8 mouse cellular contexts compared by ENCODE assay signal in genomic region chr10:60696975-60697374, GRCm38 (mm10). TPM values are rescaled to one million over a fixed set of nuclear protein-coding genes. Genes with fewer than 3 reads are reported as not detected.
DNase-seq lines count a peak whose midpoint lies in the region; ATAC-seq and TF ChIP-seq lines count a peak whose summit lies in the region.

No protein-coding gene starts in this region.

- H3K27ac ChIP-seq in kidney, embryonic 16.5 days (ENCODE audit: low read length), result no peak overlapping the region
- no peak overlapping the region for H3K27ac ChIP-seq in liver, postnatal 0 days (ENCODE audit: low read depth)

- peak; percentile 57 for ATAC-seq in Patski
- ATAC-seq in kidney, embryonic 16.5 days (ENCODE audit: low FRiP score, low TSS enrichment), result peak; percentile 49; the same call in 1 of the 2 replicates
- ATAC-seq in liver, postnatal 0 days, result peak; percentile 45; the same call in 1 of the 2 replicates

- POLR2A ChIA-PET in Patski (lab: Charles Lee), result interaction anchor here (1.2 kb wide), 1 partner anchor 168 kb away, joined by 3 read pairs; no protein-coding TSS in a partner anchor

- TF ChIP-seq CTCF in Patski (IDR thresholded peaks at IDR 0.05), result peak; percentile 93
- peak; percentile 91 for TF ChIP-seq CTCF in liver, postnatal 0 days (IDR thresholded peaks at IDR 0.05; ENCODE audit: low read depth)

- no peaks in the 10 kb centered on the region for H3K4me1 ChIP-seq in kidney, embryonic 16.5 days (ENCODE audit: insufficient read depth, low read length)
- no peaks in the 10 kb centered on the region for H3K4me1 ChIP-seq in liver, postnatal 0 days (ENCODE audit: insufficient read depth)

- H3K27me3 ChIP-seq in Patski, result peaks cover 24% of the 10 kb centered on the region
- peaks cover 3% of the 10 kb centered on the region; the same call in 1 of the 2 replicates for H3K27me3 ChIP-seq in kidney, embryonic 16.5 days (ENCODE audit: insufficient read depth, low read length)
- no peaks in the 10 kb centered on the region for H3K27me3 ChIP-seq in liver, postnatal 0 days (ENCODE audit: insufficient read depth, low read length)

- peak; percentile 88 to 89 for DNase-seq in B cell, adult 2 months
- no peak for DNase-seq in Patski (ENCODE audit: low read depth, low spot score)
- DNase-seq in cerebellum, postnatal 10 days, result peak; percentile 74 to 77
- DNase-seq in gastrocnemius, adult 18-20 months (ENCODE audit: low spot score), result peak; percentile 60
- DNase-seq in liver, postnatal 0 days, result peak; percentile 81
- DNase-seq in retina, postnatal 1 day, result peak; percentile 73
- DNase-seq in thymus, postnatal 36 days, result peak; percentile 78 to 80

- no peaks in the 10 kb centered on the region for H3K9me3 ChIP-seq in kidney, embryonic 16.5 days (ENCODE audit: low read length)
- H3K9me3 ChIP-seq in liver, postnatal 0 days (ENCODE audit: low read length), result no peaks in the 10 kb centered on the region

- TF ChIP-seq EP300 in liver, postnatal 0 days (IDR thresholded peaks at IDR 0.05; ENCODE audit: low read depth), result no peak

- no peaks in the 10 kb centered on the region for H3K36me3 ChIP-seq in kidney, embryonic 16.5 days (ENCODE audit: insufficient read depth, low read length)
- no peaks in the 10 kb centered on the region for H3K36me3 ChIP-seq in liver, postnatal 0 days (replicated peaks; ENCODE audit: insufficient read depth, low read length)

- WGBS in kidney, embryonic 16.5 days, result 16% methylated on average over 5 of the region's 5 CpGs
- 16% methylated on average over 5 of the region's 5 CpGs for WGBS in liver, postnatal 0 days (ENCODE audit: insufficient replicate concordance)

- H3K4me2 ChIP-seq in kidney, embryonic 16.5 days (replicated peaks; ENCODE audit: low read depth, low read length), result no peak overlapping the region
- H3K4me2 ChIP-seq in liver, postnatal 0 days (ENCODE audit: low read depth, low read length), result no peak overlapping the region

- in situ Hi-C loops in Patski (cut with MboI; ENCODE audit: low pct_unique_long_range_greater_than_20kb), result loop anchor here (5.0 kb wide), 2 partner anchors 285 to 385 kb away; no protein-coding TSS in a partner anchor

- H3K9ac ChIP-seq in kidney, embryonic 16.5 days (replicated peaks; ENCODE audit: low read length), result no peak overlapping the region
- no peak overlapping the region for H3K9ac ChIP-seq in liver, postnatal 0 days (replicated peaks)

- H3K4me3 ChIP-seq in kidney, embryonic 16.5 days (ENCODE audit: low read length), result no peak overlapping the region
- no peak overlapping the region for H3K4me3 ChIP-seq in liver, postnatal 0 days (ENCODE audit: low read depth, low read length)

- CTCF ChIA-PET in Patski (lab: Charles Lee), result interaction anchor here (0.8 to 1.5 kb wide), 2 partner anchors 8 to 162 kb away, joined by 3 to 6 read pairs; no protein-coding TSS in a partner anchor

RNA-seq across cellular contexts. Expression of gene Cdh23, which starts 0.7 kb away (rescaled TPM):
- 0.19 TPM for polyA plus RNA-seq in Patski (2021)
- total RNA-seq in gastrocnemius, adult 18-20 months (2021), result 1 to 10 TPM; 1.3 to 2.7 TPM
- polyA plus RNA-seq in kidney, embryonic 16.5 days (2015; fragmentation: Nextera tagmentation; extraction: Ambion mirVana), result 0.50 and 0.82 TPM in 2 replicates
- polyA plus RNA-seq in liver, postnatal 0 days (2015; fragmentation: Nextera tagmentation; extraction: Ambion mirVana), result 0.28 and 0.40 TPM in 2 replicates

RNA-seq across cellular contexts. Expression of gene Slc29a3, which starts 55.6 kb away (rescaled TPM):
- 11.2 TPM for polyA plus RNA-seq in Patski (2021)
- 1 to 10 TPM; 2.7 to 2.8 TPM for total RNA-seq in gastrocnemius, adult 18-20 months (2021)
- polyA plus RNA-seq in kidney, embryonic 16.5 days (2015; fragmentation: Nextera tagmentation; extraction: Ambion mirVana), result 14.0 and 14.5 TPM in 2 replicates
- polyA plus RNA-seq in liver, postnatal 0 days (2015; fragmentation: Nextera tagmentation; extraction: Ambion mirVana), result 3.4 and 3.9 TPM in 2 replicates
